Mouse (Mus musculus): ENCODE results near the gene Hist1h2ab. TPM values are rescaled to one million over a fixed set of nuclear protein-coding genes. Genes with fewer than 3 reads are reported as not detected.
"Not testable (repeated sequence)": the region's sequence is repeated elsewhere in the genome, so short reads cannot be mapped to it uniquely, and the experiment has no call there.

Gene Hist1h2ab
- total RNA-seq, 1 experiment, result 2,399 TPM

DNA sequence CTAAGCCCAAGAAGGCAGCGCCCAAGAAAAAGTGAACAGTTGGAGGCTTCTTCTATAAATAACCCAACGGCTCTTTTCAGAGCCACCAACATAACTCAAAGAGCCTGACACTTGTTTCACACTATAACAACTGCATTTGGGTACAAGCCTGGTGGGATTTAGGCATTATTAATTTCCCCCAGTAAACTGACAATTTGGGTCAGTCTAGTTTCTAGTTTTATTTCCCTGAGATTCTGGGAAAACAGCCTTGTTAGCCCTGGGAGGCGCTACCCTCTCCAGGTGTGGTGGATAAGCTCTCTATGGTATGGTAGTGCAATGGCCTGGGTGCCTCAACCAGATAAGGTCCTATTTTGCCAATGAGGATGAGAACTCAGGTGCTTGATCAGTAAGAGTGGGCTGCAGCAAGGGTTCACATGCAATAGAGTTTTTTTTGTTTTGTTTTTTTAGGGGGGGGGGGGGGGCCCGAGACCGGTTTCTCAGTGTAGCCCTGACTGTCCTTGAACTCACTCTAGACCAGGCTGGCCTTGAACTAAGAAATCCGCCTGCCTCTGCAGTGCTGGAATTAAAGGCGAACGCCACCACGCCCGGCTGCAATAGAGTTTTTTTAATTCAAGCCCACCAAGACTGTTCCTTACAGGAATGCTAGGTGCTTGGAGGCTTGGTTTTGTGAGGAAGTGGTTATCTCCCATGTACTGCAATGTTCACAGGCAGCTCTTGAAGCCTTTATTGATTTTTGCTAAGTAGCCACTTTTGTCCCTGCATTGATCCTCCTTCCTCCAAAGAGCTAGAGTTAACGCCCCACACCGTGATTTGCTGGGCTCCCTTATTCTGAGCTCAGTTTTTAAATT lies 13.6 kb downstream of the Hist1h2ab start:
- H3K9ac ChIP-seq (ENCODE audit: insufficient read depth, low read depth, low read length, poor library complexity, severe bottlenecking), result peak overlapping the region; percentile 87
- in situ Hi-C loops (cut with MboI; ENCODE audit: low sequenced_read_pairs in 2 of 2, unreplicated experiment in 2 of 2), result loop anchor here in 1 of 2 experiments (25.0 kb wide), 1 partner anchor 1727 kb away; the partner anchor contains the start of genes Hist1h2ag, Hist1h2ah, Hist1h2bj and Hist1h2bk
- no peaks in the 10 kb centered on the region for H3K9me3 ChIP-seq (ENCODE audit: control insufficient read depth, insufficient read depth, low read depth, low read length)
- DNase-seq (ENCODE audit: low read depth, low spot score), result no peak
- H3K4me3 ChIP-seq (ENCODE audit: insufficient read depth in 1 of 2, low read depth in 1 of 2, low read length in 2 of 2, poor library complexity in 1 of 2, severe bottlenecking in 1 of 2), result peak overlapping the region; percentile 53 to 62
- peak overlapping the region; percentile 67 for H3K27ac ChIP-seq (ENCODE audit: insufficient read depth, low read depth, low read length, poor library complexity, severe bottlenecking)
- H3K4me1 ChIP-seq (ENCODE audit: control insufficient read depth in 2 of 2, insufficient read depth in 2 of 2, low read length in 2 of 2, poor library complexity in 1 of 2), result no peaks in the 10 kb centered on the region; a peak in 2 of 4 replicates
- H3K36me3 ChIP-seq (ENCODE audit: control insufficient read depth, insufficient read depth, low read length, poor library complexity, severe bottlenecking), result no peaks in the 10 kb centered on the region
- no peak for TF ChIP-seq ZC3H11A (IDR thresholded peaks at IDR 0.05; ENCODE audit: borderline replicate concordance, low read depth, low read length)
- 0 out of 2 replicates have a peak, but pooled peaks have one; percentile 24 for TF ChIP-seq MAFK (IDR thresholded peaks at IDR 0.05; ENCODE audit: insufficient read depth, low read depth, low read length)

DNA sequence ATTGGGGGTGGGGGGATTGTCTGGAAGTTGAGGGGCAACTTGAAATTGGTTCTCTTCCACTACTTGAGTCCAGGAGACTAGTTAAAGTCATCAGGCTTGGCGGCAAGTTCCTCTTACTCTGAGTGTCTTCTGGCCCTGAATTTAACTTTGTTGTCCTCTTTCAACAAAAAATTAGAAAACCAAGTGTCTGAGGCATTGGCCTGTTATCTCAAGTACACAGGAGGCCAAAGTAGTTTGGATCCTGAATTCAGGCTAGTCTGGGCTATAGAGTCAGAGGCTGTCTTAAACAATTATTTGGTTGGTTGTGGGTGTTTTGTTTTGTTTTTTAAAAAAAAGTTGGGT lies 14.2 kb downstream of the Hist1h2ab start:
- no peaks in the 10 kb centered on the region for H3K36me3 ChIP-seq (ENCODE audit: control insufficient read depth, insufficient read depth, low read length, poor library complexity, severe bottlenecking)
- in situ Hi-C loops (cut with MboI; ENCODE audit: low sequenced_read_pairs in 2 of 2, unreplicated experiment in 2 of 2), result loop anchor here in 1 of 2 experiments (25.0 kb wide), 1 partner anchor 1728 kb away; the partner anchor contains the start of genes Hist1h2ag, Hist1h2ah, Hist1h2bj and Hist1h2bk
- H3K9me3 ChIP-seq (ENCODE audit: control insufficient read depth, insufficient read depth, low read depth, low read length), result no peaks in the 10 kb centered on the region
- peak overlapping the region; percentile 62; the same call in 1 of the 2 replicates for H3K27ac ChIP-seq (ENCODE audit: insufficient read depth, low read depth, low read length, poor library complexity, severe bottlenecking)
- H3K4me1 ChIP-seq (ENCODE audit: control insufficient read depth in 2 of 2, insufficient read depth in 2 of 2, low read length in 2 of 2, poor library complexity in 1 of 2), result no peaks in the 10 kb centered on the region; a peak in 2 of 4 replicates
- peak overlapping the region in 1 of 2 experiments; percentile 62; a peak in 2 of 4 replicates for H3K4me3 ChIP-seq (ENCODE audit: insufficient read depth in 1 of 2, low read depth in 1 of 2, low read length in 2 of 2, poor library complexity in 1 of 2, severe bottlenecking in 1 of 2)
- peak overlapping the region; percentile 87; the same call in 1 of the 2 replicates for H3K9ac ChIP-seq (ENCODE audit: insufficient read depth, low read depth, low read length, poor library complexity, severe bottlenecking)
- DNase-seq (ENCODE audit: low read depth, low spot score), result no peak
- TF ChIP-seq ZC3H11A (IDR thresholded peaks at IDR 0.05; ENCODE audit: borderline replicate concordance, low read depth, low read length) (no peak), MAFK (IDR thresholded peaks at IDR 0.05; ENCODE audit: insufficient read depth, low read depth, low read length) (no peak), CHD2 (IDR thresholded peaks at IDR 0.05; ENCODE audit: low read depth, low read length) (no peak), ZNF384 (IDR thresholded peaks at IDR 0.05; ENCODE audit: low read depth, low read length) (no peak), HCFC1 (IDR thresholded peaks at IDR 0.05; ENCODE audit: borderline replicate concordance, insufficient read depth, low read length) (no peak)

DNA sequence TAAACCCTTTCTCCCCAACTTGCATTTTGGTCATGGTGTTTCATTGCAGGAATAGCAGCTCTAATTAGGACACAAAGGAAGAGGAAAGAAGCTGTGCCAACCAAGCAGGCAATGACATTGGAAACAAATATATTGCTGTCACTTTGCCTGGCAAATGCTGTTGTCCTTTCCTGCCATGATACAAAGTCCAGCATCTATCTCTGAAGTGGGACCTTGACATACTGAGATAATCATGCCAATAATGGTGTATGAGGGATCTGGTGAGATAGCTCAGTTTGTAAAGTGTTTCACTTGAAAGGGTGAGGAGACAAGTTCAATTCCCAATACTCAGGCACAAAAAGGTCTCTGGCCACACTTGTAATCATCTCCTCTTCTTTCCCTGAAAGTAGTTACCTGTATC lies 15.8 kb downstream of the Hist1h2ab start:
- no peak overlapping the region for H3K27ac ChIP-seq (ENCODE audit: insufficient read depth, low read depth, low read length, poor library complexity, severe bottlenecking)
- H3K36me3 ChIP-seq (ENCODE audit: control insufficient read depth, insufficient read depth, low read length, poor library complexity, severe bottlenecking), result no peaks in the 10 kb centered on the region
- H3K4me3 ChIP-seq (ENCODE audit: insufficient read depth in 1 of 2, low read depth in 1 of 2, low read length in 2 of 2, poor library complexity in 1 of 2, severe bottlenecking in 1 of 2), result no peak overlapping the region
- no peaks in the 10 kb centered on the region; a peak in 2 of 4 replicates for H3K4me1 ChIP-seq (ENCODE audit: control insufficient read depth in 2 of 2, insufficient read depth in 2 of 2, low read length in 2 of 2, poor library complexity in 1 of 2)
- H3K9ac ChIP-seq (ENCODE audit: insufficient read depth, low read depth, low read length, poor library complexity, severe bottlenecking), result no peak overlapping the region
- in situ Hi-C loops (cut with MboI; ENCODE audit: low sequenced_read_pairs in 2 of 2, unreplicated experiment in 2 of 2), result loop anchor here in 1 of 2 experiments (25.0 kb wide), 1 partner anchor 1729 kb away; the partner anchor contains the start of genes Hist1h2ag, Hist1h2ah, Hist1h2bj and Hist1h2bk
- DNase-seq (ENCODE audit: low read depth, low spot score), result no peak
- TF ChIP-seq CHD2 (IDR thresholded peaks at IDR 0.05; ENCODE audit: low read depth, low read length), result no peak
- no peak for TF ChIP-seq ZNF384 (IDR thresholded peaks at IDR 0.05; ENCODE audit: low read depth, low read length)
- TF ChIP-seq ZC3H11A (IDR thresholded peaks at IDR 0.05; ENCODE audit: borderline replicate concordance, low read depth, low read length), result no peak
- TF ChIP-seq MAFK (IDR thresholded peaks at IDR 0.05; ENCODE audit: insufficient read depth, low read depth, low read length), result no peak
- TF ChIP-seq HCFC1 (IDR thresholded peaks at IDR 0.05; ENCODE audit: borderline replicate concordance, insufficient read depth, low read length), result no peak
- H3K9me3 ChIP-seq (ENCODE audit: control insufficient read depth, insufficient read depth, low read depth, low read length), result no peaks in the 10 kb centered on the region

DNA sequence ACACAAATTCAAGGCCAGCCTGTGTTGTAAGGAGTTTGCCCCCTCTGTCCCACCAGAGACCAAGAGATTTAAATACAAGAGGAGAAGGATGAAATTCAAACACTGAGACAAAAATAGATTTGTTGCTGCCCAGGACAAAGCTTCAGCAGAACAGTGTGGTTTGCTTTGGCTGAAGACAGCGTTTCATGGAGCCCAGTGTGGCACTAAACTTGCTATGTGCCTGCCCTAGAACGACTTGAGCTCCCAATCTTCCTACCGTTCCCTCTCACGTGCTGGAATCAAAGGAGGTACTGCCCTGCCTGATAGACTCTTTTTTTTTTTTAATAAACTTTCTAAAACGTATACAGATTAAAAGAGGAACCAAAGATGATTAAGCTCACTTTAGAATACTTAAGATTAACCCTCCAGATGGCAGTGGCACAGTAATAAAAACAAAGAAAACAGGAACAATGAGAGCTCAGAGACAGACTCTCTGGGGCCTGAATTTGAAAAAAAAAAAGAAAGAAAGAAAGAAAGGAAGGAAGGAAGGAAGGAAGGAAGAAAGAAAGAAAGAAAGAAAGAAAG lies 18.0 kb downstream of the Hist1h2ab start:
- no peak overlapping the region; the same call in 1 of the 2 replicates for H3K9ac ChIP-seq (ENCODE audit: insufficient read depth, low read depth, low read length, poor library complexity, severe bottlenecking)

DNA sequence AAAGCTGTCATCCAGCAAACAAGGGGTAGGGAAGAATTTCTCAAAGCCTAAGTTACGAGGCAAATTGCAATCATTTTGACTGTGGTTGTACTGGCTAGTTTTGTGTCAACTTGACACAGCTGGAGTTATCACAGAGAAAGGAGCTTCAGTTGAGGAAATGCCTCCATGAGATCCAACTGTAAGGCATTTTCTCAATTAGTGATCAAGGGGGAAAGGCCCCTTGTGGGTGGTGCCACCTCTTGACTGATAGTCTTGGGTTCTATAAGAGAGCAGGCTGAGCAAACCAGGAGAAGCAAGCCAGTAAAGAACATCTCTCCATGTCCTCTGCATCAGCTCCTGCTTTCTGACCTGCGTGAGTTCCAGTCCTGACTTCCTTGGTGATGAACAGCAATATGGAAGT lies 18.7 kb downstream of the Hist1h2ab start, which contains the start of gene Trim38:
Gene Trim38 (plus strand): TSS at position 301 of the 400 bp plus-strand sequence.
- not testable (repeated sequence) for H3K36me3 ChIP-seq (ENCODE audit: control insufficient read depth, insufficient read depth, low read length, poor library complexity, severe bottlenecking); DNase-seq (ENCODE audit: low read depth, low spot score); H3K4me1 ChIP-seq (ENCODE audit: control insufficient read depth in 2 of 2, insufficient read depth in 2 of 2, low read length in 2 of 2, poor library complexity in 1 of 2); H3K9me3 ChIP-seq (ENCODE audit: control insufficient read depth, insufficient read depth, low read depth, low read length); H3K9ac ChIP-seq (ENCODE audit: insufficient read depth, low read depth, low read length, poor library complexity, severe bottlenecking); H3K4me3 ChIP-seq (ENCODE audit: insufficient read depth in 1 of 2, low read depth in 1 of 2, low read length in 2 of 2, poor library complexity in 1 of 2, severe bottlenecking in 1 of 2); H3K27ac ChIP-seq (ENCODE audit: insufficient read depth, low read depth, low read length, poor library complexity, severe bottlenecking)
- in situ Hi-C loops (cut with MboI; ENCODE audit: low sequenced_read_pairs in 2 of 2, unreplicated experiment in 2 of 2), result loop anchor here in 1 of 2 experiments (25.0 kb wide), 1 partner anchor 1732 kb away; the partner anchor contains the start of genes Hist1h2ag, Hist1h2ah, Hist1h2bj and Hist1h2bk

More for the DNA sequence above, 18.0 kb downstream of the Hist1h2ab start:
- no peaks in the 10 kb centered on the region for H3K36me3 ChIP-seq (ENCODE audit: control insufficient read depth, insufficient read depth, low read length, poor library complexity, severe bottlenecking)
- no peak for DNase-seq (ENCODE audit: low read depth, low spot score)
- no peaks in the 10 kb centered on the region for H3K9me3 ChIP-seq (ENCODE audit: control insufficient read depth, insufficient read depth, low read depth, low read length)
- H3K4me1 ChIP-seq (ENCODE audit: control insufficient read depth in 2 of 2, insufficient read depth in 2 of 2, low read length in 2 of 2, poor library complexity in 1 of 2), result peaks cover 0 to 2% of the 10 kb centered on the region in 2 experiments; a peak in 3 of 4 replicates
- H3K4me3 ChIP-seq (ENCODE audit: insufficient read depth in 1 of 2, low read depth in 1 of 2, low read length in 2 of 2, poor library complexity in 1 of 2, severe bottlenecking in 1 of 2), result no peak overlapping the region
- no peak overlapping the region for H3K27ac ChIP-seq (ENCODE audit: insufficient read depth, low read depth, low read length, poor library complexity, severe bottlenecking)
- in situ Hi-C loops (cut with MboI; ENCODE audit: low sequenced_read_pairs in 2 of 2, unreplicated experiment in 2 of 2), result loop anchor here in 1 of 2 experiments (25.0 kb wide), 1 partner anchor 1732 kb away; the partner anchor contains the start of genes Hist1h2ag, Hist1h2ah, Hist1h2bj and Hist1h2bk
- no peak for TF ChIP-seq CHD2 (IDR thresholded peaks at IDR 0.05; ENCODE audit: low read depth, low read length)
- TF ChIP-seq ZC3H11A (IDR thresholded peaks at IDR 0.05; ENCODE audit: borderline replicate concordance, low read depth, low read length), result no peak
- TF ChIP-seq MAFK (IDR thresholded peaks at IDR 0.05; ENCODE audit: insufficient read depth, low read depth, low read length), result no peak
- TF ChIP-seq ZNF384 (IDR thresholded peaks at IDR 0.05; ENCODE audit: low read depth, low read length), result no peak
- TF ChIP-seq HCFC1 (IDR thresholded peaks at IDR 0.05; ENCODE audit: borderline replicate concordance, insufficient read depth, low read length), result no peak
